Mouse (Mus musculus) stomach, embryonic 16.5 days (tissue): ENCODE results near the gene March8. TPM values are rescaled to one million over a fixed set of nuclear protein-coding genes. Genes with fewer than 3 reads are reported as not detected.

ENCODE experiments used
- ATAC-seq: fragments of 200-750 bp; cut with Nextera tagmentation; 2 replicates; pipeline ENCODE4 v1.8.0; 2017; ENCODE audit warnings: moderate number of reproducible peaks, moderate TSS enrichment; ENCODE audit not compliant: insufficient read depth, low FRiP score
- H3K27ac ChIP-seq: fragments of 300-500 bp; sonication (generic); 2 replicates; pipeline ENCODE4 v1.5.1; 2014; ENCODE audit warnings: low read length
- H3K27me3 ChIP-seq: fragments of 300-500 bp; sonication (generic); 2 replicates; pipeline ENCODE4 v1.6.1; 2014; ENCODE audit warnings: low read length, control low read depth, mixed read lengths; ENCODE audit not compliant: control insufficient read depth, insufficient read depth
- H3K36me3 ChIP-seq: fragments of 300-500 bp; sonication (generic); 2 replicates; pipeline ENCODE4 v1.6.1; 2014; ENCODE audit warnings: low read length; ENCODE audit not compliant: control insufficient read depth, insufficient read depth
- H3K4me1 ChIP-seq: fragments of 300-500 bp; sonication (generic); 2 replicates; pipeline ENCODE4 v1.6.1; 2014; ENCODE audit warnings: low read length, control low read depth, mixed read lengths; ENCODE audit not compliant: control insufficient read depth, insufficient read depth
- H3K4me2 ChIP-seq: fragments of 300-500 bp; sonication (generic); 2 replicates; pipeline ENCODE4 v1.6.1; 2014; ENCODE audit warnings: low read depth, low read length, mixed read lengths
- H3K4me3 ChIP-seq: fragments of 300-500 bp; sonication (generic); replicated peaks from 2 replicates; pipeline ENCODE4 v1.5.1; 2014; ENCODE audit warnings: mild to moderate bottlenecking, low read length
- H3K9ac ChIP-seq: fragments of 300-500 bp; sonication (generic); 2 replicates; pipeline ENCODE4 v1.6.1; 2014; ENCODE audit warnings: low read length
- H3K9me3 ChIP-seq: fragments of 300-500 bp; sonication (generic); replicated peaks from 2 replicates; pipeline ENCODE4 v1.6.1; 2016; ENCODE audit warnings: low read length, control low read depth; ENCODE audit not compliant: control insufficient read depth
- WGBS: fragments of 180-500 bp; shearing (Covaris S2); extraction: QIAGEN DNeasy Blood & Tissue Kit; methylation state at CpG from one replicate; pipeline ENCODE4 v1.1.7; 2014; 5-methylcytosine and 5-hydroxymethylcytosine counted together
- polyA plus RNA-seq: library from polyadenylated mRNA; unstranded; fragments of >200 nt; fragmentation: Nextera tagmentation; extraction: Ambion mirVana; gene quantifications from 2 replicates; pipeline ENCODE4 v1.2.1, GENCODE M21; 2015

March8 gene
- polyA plus RNA-seq, 1 experiment from 2014 or later = 31.9 TPM

GRCm38 (mm10) chr6:116407956-116408657, 70.3 kb downstream of the March8 start:
- no peak overlapping the region for H3K4me3 ChIP-seq
- 74% methylated on average over 6 of the region's 6 CpGs for WGBS
- H3K9ac ChIP-seq = no peak overlapping the region
- no peaks in the 10 kb centered on the region for H3K36me3 ChIP-seq
- H3K9me3 ChIP-seq = no peaks in the 10 kb centered on the region
- no peak overlapping the region for H3K4me2 ChIP-seq
- no peaks in the 10 kb centered on the region for H3K4me1 ChIP-seq
- ATAC-seq = no peak
- H3K27ac ChIP-seq = no peak overlapping the region
- H3K27me3 ChIP-seq = no peaks in the 10 kb centered on the region

GRCm38 (mm10) chr6:116410436-116410835, 72.6 kb downstream of the March8 start:
- Histone ChIP-seq H3K27me3 (no peaks in the 10 kb centered on the region), H3K4me1 (no peaks in the 10 kb centered on the region), H3K9ac (no peak overlapping the region), H3K9me3 (no peaks in the 10 kb centered on the region), H3K4me2 (no peak overlapping the region), H3K36me3 (no peaks in the 10 kb centered on the region), H3K27ac (no peak overlapping the region), H3K4me3 (no peak overlapping the region)
- WGBS = 95% methylated on average over 10 of the region's 10 CpGs
- ATAC-seq = no peak

- Histone ChIP-seq H3K36me3 (no peaks in the 10 kb centered on the region), H3K27me3 (no peaks in the 10 kb centered on the region), H3K9ac (no peak overlapping the region), H3K27ac (no peak overlapping the region), H3K4me3 (no peak overlapping the region), H3K9me3 (no peaks in the 10 kb centered on the region), H3K4me2 (no peak overlapping the region), H3K4me1 (no peaks in the 10 kb centered on the region)
- WGBS = 81% methylated on average over 3 of the region's 3 CpGs
- no peak for ATAC-seq
These were observed 73.9 kb downstream of the March8 start for GRCm38 (mm10) chr6:116411716-116412115.

DNA sequence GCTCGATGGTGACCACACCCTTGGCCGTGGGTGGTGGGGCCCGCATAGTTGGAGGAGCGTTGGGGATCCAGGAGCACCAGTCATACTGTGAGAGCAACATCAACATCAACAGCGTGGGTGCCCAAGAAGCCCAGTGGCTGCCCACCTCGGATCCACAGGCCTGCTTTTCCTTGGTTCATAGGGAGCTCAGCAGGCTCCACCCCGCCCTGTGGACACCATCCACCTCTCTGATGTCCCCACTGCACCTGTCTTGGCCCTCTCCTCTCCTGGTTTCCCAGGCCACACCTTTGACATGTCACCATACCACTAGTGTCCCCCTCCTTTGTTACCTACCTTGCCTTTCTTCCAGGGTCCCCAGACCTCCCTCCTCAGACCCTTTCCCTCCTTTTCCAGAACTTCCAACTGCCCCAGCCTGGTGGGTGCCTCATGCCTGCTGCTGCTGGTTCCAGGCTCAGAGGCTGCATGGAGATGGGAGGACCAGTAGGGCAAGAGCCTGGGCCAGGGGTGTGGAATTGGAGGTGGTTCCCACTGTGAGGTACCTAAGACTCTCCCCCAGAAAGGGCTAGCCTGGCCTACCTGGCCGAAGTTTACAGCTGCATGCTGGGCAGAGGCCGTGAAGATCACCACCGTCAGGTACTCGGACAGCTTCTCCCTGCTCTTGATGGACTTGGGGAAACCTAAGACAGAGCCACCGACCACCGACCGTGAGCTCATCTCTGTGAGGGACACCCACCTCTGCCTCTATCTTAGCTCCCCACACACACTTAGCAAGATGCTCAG, 74.9 kb downstream of the March8 start:
- no peaks in the 10 kb centered on the region for H3K36me3 ChIP-seq
- no peak for ATAC-seq
- 90% methylated on average over 14 of the region's 14 CpGs for WGBS

GRCm38 (mm10) chr6:116415126-116415676, 77.4 kb downstream of the March8 start:
- Histone ChIP-seq H3K4me3 (no peak overlapping the region), H3K9me3 (no peaks in the 10 kb centered on the region), H3K4me2 (no peak overlapping the region), H3K36me3 (no peaks in the 10 kb centered on the region), H3K9ac (no peak overlapping the region), H3K27ac (no peak overlapping the region), H3K4me1 (no peaks in the 10 kb centered on the region), H3K27me3 (no peaks in the 10 kb centered on the region)
- no peak for ATAC-seq
- WGBS = 82% methylated on average over 12 of the region's 12 CpGs

More for the DNA sequence above, 74.9 kb downstream of the March8 start:
- no peaks in the 10 kb centered on the region for H3K9me3 ChIP-seq
- no peak overlapping the region for H3K4me2 ChIP-seq
- H3K4me3 ChIP-seq = no peak overlapping the region
- H3K9ac ChIP-seq = no peak overlapping the region
- H3K4me1 ChIP-seq = no peaks in the 10 kb centered on the region
- no peaks in the 10 kb centered on the region for H3K27me3 ChIP-seq
- no peak overlapping the region for H3K27ac ChIP-seq

GRCm38 (mm10) chr6:116416000-116416552, 78.3 kb downstream of the March8 start:
- no peaks in the 10 kb centered on the region for H3K9me3 ChIP-seq
- no peaks in the 10 kb centered on the region for H3K4me1 ChIP-seq
- no peak overlapping the region for H3K27ac ChIP-seq
- H3K36me3 ChIP-seq = no peaks in the 10 kb centered on the region
- H3K27me3 ChIP-seq = no peaks in the 10 kb centered on the region
- no peak for ATAC-seq
- H3K4me2 ChIP-seq = no peak overlapping the region
- no peak overlapping the region for H3K9ac ChIP-seq
- H3K4me3 ChIP-seq = no peak overlapping the region
- WGBS = 81% methylated on average over 6 of the region's 6 CpGs

DNA sequence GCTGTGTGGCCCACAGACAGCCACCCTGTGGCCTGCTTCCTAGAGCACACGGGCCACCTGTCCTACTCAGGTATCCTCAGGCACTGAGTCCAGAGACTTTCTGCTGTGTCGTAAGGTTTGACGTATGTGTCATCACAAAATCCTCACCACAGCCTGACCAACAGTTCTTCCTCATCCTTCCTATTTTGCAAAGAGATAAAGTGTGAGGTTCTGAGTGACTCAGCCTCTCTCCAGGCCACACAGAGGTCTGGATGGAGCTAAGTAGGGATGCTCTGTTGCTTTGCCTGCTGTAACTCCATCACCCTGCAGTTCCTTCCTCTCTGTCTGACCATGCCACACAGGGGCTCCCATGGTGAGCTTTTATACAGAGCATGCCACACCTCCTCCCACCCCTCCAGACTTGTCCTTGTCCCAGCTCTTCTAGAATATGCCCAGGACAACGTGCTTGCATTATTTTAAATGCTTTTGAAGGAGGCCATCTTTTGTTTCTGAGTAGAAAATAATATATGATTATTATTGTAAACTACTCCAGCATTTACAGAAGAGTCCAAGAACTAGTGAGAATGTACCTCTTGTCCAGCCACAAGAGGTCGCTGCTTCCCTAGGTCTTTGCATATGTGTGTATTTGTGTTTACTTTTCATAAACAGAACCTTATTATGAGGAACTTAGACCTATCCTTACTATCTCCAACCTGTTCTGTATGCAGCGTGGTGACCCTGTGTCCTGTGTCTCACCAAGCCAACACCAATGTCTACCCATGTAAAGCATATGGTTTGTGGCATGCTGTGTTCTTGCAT, 79.9 kb downstream of the March8 start:
- no peaks in the 10 kb centered on the region for H3K36me3 ChIP-seq
- H3K4me1 ChIP-seq = no peaks in the 10 kb centered on the region
- WGBS = 60% methylated on average over 6 of the region's 6 CpGs
- H3K27me3 ChIP-seq = no peaks in the 10 kb centered on the region
- ATAC-seq = no peak
- H3K9ac ChIP-seq = no peak overlapping the region
- no peak overlapping the region for H3K27ac ChIP-seq
- no peak overlapping the region for H3K4me2 ChIP-seq
- H3K9me3 ChIP-seq = no peaks in the 10 kb centered on the region
- H3K4me3 ChIP-seq = no peak overlapping the region

GRCm38 (mm10) chr6:116418487-116418886, 80.7 kb downstream of the March8 start:
- H3K27me3 ChIP-seq = no peaks in the 10 kb centered on the region
- no peak overlapping the region for H3K4me3 ChIP-seq
- H3K4me1 ChIP-seq = no peaks in the 10 kb centered on the region
- H3K36me3 ChIP-seq = no peaks in the 10 kb centered on the region
- no peaks in the 10 kb centered on the region for H3K9me3 ChIP-seq
- H3K4me2 ChIP-seq = no peak overlapping the region
- 89% methylated on average over 1 of the region's 1 CpGs for WGBS
- H3K9ac ChIP-seq = no peak overlapping the region
- ATAC-seq = no peak
- no peak overlapping the region for H3K27ac ChIP-seq
